Mouse (Mus musculus) yolk sac, embryonic 10.5 days (tissue): ENCODE measurements around the gene Tmem214.

Source experiments
- DNase-seq: peaks from one replicate; pipeline ENCODE4 v3.0.0-alpha.2; 2017; ENCODE audit warnings: low spot score

Gene Tmem214

DNA sequence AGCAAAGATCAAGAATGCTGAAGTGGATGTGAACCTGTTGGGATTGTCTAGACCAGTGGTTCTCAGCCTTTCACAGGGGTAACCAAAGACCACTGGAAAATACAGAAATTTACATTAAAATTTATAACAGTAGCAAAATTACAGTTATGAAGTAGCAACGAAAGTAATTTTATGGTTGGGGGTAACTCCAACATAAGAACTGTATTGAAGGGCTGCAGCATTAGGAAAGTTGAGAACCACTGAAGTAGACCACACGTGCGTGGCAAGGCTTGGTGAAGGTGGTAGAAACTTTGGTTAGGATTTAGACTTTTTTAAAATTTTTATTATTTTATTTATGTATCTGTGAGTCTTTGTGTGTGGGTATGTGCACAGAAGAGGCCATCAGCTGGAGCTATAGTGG lies at the start of gene Tmem214:
TSS of gene Tmem214 (plus strand) at position 301 of the 400 bp plus-strand sequence.
- no peak for DNase-seq

DNA sequence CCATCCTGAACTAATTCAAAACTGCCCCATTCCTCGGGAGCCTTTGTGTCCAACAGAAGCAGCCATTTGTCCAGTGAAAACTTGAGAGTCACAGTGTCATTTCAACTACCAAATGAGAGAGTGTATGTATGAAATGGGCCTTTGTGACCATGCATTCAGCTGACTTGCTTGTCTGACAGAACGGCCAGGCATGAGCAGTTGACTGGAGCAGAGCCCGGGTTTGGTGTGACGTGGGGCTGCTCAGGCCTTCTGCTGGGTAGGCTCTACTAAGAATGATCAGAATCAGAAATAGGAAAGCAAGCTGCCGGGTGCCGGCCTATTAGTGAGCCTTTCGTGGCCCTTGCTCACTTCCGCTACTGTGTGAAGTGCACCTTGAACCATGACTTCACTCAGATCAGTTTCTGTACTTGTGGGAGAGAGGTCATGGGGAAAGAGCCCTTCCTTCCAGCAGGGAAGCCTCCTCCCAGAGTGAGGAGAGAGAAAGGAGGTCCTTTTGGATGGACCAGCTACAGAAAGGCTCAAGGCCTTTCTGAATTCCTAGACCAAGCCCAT lies 49.0 kb upstream of the Tmem214 start:
- peak; percentile 18 for DNase-seq

DNA sequence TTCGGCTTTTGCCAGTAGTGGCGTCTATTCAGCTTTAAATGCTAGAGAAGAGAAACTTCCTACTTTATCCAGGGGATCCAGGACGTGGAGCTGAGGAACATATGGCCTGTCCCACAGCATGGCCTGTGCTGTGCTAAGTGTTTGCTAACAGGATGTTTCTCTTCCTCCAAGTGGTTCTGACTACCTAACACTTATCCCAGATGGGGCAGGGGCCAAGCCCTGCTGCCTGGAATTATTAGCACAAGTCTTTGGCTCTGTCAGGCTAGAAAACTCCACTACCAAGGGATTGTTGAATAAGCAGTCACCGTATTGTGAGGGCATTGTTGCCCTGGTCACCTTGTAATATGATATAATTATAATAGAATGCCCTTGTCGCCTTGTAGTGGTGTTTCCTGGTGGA lies 45.1 kb upstream of the Tmem214 start:
- no peak for DNase-seq

DNA sequence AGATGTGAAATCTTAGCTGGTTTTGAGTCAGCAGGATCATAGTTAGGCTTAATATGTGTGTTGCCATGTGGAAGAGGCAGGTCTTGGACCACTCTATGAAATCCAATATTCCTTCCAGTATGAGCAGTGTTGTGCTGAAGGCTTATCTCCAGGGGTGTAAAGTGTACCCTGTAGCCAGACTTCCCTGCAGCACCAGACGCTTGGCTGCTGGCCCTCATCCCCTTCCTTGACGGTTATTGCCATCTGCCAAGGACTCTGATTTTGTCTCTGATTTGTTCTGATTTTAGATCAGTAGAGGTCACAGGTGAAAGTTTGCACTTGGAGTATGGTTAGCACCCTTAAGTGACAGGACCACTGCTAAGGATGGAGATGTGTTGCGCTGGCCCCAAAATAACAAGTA lies 44.7 kb upstream of the Tmem214 start:
- DNase-seq, result no peak

DNA sequence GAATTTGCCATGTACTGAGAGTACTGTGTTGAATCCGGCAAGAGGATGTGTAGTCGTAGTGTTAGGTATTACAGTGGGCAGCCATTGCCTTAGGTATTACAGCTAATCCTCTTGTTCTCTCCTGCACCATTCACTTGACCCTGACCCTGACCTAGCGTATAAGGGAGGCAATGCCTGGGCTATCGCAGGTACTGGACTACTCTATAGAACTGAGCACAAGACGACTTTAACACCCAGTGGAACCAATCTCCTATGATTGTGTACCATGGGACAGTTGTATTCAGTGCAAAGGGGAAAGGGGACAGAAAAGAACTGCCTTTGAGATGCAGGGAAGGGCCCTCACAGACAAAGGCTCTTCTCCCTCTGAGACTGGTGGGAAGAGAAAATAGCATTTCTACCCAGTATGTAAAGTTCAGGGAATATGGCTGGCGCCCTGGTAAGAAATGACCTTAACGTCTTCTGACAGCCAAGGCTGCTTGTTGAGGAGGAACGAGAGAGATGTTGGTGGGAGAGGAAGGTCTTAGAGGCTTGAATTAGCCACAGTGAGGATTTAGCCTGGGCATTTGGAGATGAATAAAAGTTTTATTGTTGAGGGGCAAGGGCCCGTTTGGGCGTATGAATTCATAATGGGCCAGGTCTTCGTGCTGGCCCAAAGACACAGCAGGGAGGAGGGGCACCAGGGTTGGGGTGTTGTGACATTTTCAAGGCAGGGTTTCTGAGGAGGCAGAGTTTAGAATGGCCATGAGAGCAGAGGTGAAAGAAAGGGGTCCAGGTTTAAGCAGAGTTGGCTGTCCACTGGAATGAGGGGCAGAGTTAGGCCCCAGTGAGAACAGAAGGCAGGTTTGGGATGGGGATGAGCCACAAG lies 43.5 kb upstream of the Tmem214 start:
- no peak for DNase-seq

DNA sequence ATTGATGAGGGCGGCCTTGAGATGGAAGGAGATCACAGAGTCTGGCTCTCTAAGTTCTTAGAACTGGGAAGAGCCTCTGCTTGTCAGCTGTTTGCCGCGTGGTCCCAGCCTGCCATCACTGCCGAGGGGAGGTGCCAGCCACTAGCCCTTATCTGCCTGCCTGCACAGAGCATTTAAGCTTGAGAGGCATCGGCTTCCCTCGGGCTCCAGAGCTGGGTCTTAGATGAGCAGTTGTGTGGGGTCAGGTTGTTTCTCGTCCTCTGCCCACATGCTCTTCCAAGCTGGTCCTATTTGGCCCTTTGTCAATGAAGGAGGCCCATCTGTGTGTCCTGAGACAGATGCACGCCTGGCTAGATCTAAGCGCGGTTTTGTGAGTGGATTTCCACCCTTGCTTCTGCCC lies 42.6 kb upstream of the Tmem214 start:
- DNase-seq, result no peak

DNA sequence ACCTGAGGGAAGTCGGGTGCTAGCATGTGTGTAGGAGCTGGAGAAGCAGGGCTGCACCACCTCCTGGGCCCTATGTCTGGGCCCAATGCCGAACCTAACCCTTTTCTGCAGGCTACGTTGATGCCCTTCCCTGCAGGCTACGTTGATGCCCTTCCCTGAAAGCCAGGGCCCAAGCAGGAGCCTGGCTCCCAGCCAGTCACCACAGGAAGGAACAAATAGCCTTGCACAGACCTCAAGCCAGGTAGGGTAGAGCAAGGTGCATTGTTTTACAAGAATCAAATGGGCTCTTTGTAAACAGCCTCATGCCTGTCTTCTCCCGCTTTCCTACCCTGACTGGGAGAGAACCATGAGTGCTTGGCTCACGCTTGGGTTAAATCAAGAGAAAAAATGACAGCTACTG lies 42.0 kb upstream of the Tmem214 start:
- DNase-seq, result no peak

DNA sequence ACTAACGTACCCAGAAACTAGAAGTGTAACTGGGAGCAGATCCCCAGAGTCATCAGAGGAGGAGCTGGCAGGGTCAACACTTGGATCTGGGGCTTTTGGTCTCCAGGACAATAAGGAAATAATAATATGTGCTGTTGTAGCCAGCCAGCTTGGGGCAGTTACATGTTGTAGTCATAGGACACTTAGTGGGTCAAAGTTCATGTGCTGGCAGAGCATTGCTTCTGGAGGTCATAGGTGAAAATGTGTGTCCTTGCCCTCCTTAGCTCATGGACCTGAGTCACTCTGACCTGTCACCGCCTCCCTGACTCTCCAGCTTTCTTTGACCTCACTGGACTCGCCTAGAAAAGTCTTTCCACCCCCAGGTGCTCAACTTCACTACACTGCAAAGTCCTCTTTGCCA lies 34.4 kb upstream of the Tmem214 start:
- peak; percentile 66 for DNase-seq

DNA sequence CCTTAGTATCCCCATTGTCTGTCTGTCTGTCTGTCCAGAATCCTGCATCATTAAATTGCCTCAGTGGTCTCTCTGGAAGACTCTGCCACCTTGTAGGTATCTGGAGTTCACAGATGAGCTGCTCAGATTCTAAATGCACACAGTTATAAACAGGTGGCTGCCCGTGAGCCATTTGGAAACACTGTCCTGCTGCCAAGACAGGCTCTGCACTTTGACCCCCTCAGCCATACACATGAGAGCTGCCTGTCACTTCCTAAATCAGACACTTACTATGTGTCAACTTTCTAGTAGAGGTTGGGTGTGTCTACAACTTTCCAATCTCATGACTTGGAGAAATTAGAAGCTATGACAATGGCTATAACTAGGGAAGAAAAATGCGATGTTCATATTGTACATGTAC lies 28.1 kb upstream of the Tmem214 start:
- no peak for DNase-seq

DNA sequence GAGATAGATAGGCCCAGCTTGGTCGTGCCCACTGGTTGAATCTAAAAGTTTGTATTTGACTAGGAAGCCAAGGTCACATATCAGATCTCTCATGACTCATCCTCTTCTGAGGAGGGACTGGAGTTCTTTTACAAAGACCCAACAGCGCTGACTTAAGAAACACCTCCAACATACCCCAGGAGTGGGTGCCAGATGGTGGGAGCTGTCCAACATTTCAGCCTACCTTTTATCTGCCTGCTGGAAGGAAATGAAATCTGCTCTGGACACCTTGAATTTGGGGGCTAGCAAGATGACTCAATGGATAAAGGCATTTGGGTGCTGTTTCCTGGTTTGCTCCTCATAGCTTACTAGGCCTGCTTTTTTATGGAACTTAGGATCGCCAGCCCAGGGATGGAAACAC lies 25.9 kb upstream of the Tmem214 start:
- no peak for DNase-seq

DNA sequence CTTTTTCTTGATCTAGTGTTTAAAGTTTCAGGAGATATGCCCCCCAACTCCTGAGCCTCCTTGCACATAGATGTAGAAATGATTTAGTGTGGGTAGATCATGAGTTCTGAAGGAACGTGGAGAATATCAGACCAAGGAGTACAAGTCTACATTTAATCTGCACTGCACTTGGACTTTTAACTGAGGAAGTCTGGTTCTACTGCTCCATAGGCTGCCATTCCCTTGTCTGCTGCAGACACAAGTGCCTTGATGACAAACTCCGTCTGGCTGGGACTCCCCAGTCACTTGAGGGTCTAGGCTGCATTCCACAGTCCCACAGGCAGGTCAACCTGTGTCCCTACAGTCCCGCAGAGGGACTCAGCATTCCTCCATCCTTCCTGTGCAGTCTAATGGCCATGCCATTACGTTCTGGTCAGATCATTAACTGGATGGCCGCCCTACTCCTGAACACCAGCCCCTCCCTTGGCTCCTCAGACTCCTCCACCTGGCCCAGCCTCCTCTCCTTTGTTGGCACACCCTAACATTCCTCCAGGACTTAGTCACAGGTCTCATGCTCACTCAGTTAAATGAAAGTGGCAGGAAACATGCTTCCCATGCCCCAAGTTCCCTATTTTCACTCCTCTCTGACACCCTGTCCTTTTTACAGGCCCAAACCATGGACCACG lies 17.8 kb upstream of the Tmem214 start:
- DNase-seq, result no peak

DNA sequence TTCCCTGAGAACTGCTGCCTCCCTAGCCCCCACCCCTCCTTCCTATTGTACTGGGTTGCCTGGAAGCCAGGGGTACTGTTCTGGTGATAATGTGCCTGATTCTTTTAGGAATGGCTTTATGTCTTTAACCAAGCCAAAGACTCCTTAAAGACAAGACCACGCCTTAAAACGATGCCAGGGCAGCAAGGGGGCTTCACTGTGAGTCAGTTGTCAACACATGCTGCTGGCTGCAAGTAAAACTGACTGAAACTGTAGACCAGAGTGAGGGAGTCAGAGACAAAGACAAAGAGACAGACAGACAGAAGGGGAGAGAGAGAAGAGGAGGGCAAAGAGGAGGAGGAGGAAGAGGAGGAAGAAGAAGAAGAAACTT lies 17.3 kb upstream of the Tmem214 start:
- DNase-seq, result no peak

DNA sequence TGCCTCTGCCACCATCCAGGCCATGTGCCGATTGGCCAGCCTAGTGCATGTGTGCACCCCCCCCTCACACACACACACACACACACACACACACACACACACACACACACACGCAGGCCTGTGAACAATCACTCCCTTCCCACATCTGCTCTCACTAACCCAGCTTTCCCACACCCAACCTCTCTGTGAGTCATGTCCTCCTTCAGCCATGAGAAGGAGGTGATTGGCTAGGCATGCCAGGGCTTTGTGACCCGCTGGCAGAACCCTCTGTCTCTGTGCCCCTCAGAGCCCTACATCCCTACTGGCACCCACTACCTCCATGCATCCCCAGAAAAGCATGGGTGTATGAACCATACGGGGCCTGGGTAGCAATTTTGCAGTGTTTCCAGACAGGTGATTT lies 14.3 kb upstream of the Tmem214 start:
- DNase-seq, result no peak

DNA sequence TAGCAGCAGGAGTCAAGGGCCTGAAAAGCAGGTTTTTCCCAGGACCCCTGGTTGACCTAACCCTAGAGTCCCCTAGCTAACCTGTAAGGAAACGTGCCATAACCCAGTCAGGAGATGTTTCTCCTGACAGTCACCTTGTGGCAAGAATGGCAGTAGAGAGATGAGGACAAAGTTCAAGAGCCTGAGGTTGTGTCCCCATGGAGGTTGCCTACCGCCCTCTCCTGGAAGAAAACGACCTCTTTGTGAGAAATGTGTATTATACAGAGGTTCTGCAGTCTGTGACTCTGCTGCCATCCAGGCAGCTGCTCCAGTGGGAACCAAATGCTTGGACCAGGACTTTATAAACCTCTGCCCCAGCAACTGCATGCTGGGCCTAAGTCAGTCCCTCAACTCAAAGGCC lies 12.1 kb upstream of the Tmem214 start:
- DNase-seq, result no peak

DNA sequence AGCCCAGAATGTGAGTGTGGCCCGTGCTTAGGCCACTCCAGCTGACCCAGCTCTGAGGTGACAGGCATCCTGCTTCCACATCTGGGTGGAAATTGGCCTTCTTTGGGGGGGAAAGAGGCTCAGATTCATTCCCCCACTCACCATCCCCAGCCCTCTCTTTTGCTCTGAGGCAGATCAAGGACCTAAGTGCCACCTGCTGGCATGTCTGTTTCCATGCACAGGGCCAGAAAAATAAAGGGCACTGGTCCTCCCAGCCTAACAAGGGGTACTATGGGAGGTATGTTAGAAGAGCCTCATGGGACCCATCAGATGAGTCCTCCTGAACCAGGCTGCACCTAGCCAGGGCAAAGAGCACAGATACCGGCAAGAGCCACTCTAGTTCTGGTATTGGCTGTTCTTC lies 11.7 kb upstream of the Tmem214 start:
- DNase-seq, result no peak

DNA sequence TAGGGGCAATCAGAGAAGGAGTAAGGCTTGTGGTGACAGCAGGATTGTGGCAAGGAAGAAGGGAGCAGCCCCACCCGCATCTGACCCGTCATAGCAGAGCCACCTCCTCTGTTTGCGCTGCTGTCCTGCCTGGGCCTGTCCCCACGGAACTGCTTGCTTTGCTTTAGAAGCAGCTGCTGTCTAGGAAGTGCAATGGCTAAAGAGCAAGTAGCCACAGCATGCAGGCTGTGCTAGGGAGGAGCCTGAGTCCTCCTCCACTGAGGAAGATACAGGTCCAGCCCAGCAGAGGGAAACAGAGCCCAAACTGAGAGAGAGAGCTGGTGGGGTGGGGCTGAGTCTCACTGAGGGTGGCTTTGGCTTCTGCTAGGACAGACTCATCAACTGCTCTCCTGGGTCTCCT lies 4.0 kb upstream of the Tmem214 start:
- DNase-seq, result peak; percentile 29

DNA sequence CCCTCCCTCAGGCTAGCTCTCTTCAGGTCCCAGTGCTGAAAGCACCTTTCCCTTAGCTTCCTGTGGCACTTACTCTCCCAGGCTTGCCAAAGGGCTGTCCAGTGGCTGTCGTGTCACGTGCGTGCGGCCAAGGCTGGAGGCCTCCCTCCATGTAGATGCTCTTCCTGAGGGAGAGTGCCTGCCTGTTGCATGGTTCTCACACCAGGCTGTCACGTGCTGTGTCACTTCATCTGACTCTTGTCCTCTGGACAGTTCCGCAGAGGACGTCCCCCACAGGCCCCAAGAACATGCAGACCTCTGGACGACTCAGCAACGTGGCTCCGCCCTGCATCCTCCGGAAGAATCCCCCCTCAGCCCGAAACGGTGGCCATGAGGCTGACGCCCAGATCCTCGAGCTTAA lies 3.5 kb upstream of the Tmem214 start:
- no peak for DNase-seq

DNA sequence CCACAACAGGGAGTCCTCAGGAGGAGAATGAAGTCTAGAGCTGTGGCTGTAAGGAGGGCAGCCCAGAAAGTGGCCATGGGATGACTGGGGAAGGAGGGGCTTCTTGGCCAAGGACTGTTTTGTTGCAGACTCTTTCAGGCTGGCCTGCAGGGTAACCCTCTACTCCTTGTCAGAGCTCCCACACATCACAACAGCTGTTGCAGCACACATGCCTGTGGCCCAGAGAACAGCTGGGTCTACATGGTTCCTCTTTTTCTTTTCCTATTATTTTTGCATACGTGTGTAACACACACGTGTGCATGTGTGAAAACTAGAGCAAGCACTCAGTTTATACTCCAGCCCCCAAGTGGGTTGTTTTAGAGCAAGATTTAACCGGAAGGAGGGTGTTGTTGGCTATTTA lies 941 bp upstream of the Tmem214 start:
- DNase-seq, result no peak

DNA sequence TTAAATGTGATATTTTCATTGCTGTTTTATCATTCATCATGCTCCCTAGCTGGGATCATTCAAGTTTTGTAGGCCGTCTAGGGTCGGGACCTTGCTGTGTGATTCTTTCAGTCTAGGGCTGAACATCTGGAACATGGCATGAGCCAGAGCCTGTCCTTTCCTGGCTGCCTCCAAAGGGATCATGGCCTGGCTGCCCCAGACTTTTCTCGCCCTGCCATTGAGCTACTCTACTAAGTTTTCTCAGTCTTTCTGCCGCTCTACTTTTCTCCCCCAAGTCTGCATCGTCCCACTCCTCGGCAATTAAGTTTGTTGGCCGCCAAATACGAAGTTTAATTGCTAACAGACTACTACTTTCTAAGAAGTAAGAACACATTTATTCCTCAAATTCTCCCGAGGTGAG lies 1.2 kb downstream of the Tmem214 start:
- DNase-seq, result no peak

DNA sequence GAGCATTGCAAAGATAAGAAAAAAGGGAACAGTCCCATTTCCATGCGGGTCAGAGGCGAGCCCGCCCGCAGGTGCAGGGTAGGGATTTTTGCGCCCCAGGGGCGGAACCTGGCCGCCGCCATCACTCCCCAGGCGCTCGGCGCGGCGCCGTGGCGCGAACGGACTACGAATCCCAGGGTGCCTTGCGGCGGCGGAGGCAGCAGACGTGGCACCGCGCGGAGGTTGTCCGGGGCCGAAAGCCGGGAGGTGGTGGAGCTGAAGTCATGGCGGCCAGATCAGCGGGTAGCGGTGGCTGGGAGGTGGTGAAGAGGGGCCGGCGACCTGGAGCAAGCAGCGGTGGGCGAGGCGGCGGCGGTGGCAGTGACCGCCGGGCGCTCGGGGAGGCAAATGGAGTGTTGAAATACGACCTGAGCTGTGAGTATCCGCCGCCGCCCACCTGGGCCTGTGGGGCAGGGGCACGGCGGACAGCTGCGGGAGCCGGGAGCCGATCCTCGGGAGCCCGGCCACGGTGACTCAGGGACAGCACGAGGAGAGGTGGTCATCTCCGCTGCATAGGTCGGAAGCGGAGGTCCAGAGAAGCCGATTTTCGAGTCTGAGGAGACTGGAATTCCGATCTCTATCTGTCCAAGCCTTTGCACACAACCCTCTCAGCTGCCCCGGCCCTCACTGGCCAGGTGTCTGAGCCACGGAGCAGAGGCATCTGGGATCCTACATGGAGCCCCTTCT lies 1.8 kb downstream of the Tmem214 start:
- DNase-seq, result peak; percentile 89

DNA sequence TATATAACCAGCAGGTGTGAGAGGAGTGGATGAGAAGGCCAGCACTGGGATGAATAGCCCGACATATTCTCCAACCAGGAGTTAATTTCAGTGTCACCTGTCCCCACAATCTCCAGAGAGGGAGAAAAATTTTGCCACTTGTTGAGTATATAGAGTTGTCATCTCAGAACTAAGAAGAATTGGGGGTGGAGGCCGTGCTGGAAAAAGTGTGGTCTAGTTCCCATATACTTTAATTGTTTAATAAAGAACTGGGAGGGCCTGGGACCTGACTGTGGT lies 2.3 kb downstream of the Tmem214 start:
- no peak for DNase-seq

DNA sequence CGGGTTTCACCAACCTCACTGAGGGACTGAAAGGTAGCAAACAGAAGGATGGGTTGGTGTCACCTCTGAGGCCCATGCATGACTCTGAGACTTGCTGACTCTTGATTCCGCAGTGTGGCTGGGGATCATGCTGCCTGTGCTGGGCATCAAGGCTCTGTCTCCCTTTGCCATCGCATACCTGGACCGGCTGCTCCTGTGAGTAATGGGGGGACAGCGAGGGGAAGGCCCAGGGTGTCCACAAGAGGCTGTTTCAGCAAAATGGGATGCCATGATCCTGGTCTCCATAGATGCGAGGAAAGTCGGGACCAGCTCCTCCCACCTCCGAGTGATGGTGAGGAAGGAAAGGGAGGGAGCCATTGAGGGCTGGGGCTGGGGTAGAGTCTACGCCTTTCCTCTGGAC lies 4.8 kb downstream of the Tmem214 start:
- no peak for DNase-seq

DNA sequence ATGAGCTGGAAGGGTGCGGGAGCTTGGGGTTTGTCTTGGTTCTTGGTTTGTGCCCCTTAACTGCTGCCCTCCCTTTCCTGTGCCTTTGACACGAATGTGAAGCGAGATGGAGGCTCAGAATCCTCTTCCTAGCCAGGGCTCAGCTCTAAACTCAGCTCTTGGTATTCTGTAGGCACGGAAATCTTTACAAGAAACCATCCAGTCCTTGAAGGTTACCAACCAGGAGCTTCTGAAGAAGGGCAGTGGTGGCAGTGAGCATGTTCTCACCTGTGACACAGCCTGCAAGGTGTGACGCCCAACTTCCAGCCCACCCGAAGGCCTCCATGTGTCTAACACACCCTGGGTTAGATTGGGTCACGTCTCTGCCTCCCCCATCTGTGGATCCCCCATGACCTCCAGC lies 6.6 kb downstream of the Tmem214 start:
- DNase-seq, result no peak
